Mouse (Mus musculus) frontal cortex, postnatal 14 days (tissue): ENCODE measurements at regions not wholly inside any gene's neighbourhood (a gene's known extent, or its start where the extent isn't known, plus 50 kb on each side); places are given as distances from the start of the nearest gene placed in this dataset.

Experiments
- DNase-seq, 2 experiments: peaks; one replicate each; pipeline ENCODE4 v3.0.0; 2022; ENCODE audit warnings: low spot score in 2 of 2

DNA sequence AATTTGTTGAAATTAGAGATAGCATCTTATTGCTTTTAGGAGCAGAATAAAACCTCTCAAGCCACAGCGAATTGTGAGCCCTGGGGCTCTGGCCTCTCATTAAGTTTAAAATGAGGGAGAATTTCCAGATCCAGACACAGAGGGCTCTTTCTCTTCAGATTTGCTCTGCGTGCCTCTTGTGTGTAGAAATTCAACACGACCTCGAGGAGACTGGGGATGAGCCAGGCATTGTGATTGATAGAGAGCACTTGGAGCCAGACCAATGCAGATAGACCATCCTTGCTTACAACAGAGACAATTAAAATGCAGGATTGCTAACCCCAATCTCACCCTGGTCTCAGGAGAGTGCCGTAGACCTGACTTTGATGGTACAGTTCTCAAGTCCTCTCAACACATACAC, 121.9 kb upstream of the Gas1 start:
- DNase-seq, result no peak

GRCm38 (mm10) chr13:60303561-60303960, 126.4 kb upstream of the Gas1 start:
- DNase-seq, result no peak

DNA sequence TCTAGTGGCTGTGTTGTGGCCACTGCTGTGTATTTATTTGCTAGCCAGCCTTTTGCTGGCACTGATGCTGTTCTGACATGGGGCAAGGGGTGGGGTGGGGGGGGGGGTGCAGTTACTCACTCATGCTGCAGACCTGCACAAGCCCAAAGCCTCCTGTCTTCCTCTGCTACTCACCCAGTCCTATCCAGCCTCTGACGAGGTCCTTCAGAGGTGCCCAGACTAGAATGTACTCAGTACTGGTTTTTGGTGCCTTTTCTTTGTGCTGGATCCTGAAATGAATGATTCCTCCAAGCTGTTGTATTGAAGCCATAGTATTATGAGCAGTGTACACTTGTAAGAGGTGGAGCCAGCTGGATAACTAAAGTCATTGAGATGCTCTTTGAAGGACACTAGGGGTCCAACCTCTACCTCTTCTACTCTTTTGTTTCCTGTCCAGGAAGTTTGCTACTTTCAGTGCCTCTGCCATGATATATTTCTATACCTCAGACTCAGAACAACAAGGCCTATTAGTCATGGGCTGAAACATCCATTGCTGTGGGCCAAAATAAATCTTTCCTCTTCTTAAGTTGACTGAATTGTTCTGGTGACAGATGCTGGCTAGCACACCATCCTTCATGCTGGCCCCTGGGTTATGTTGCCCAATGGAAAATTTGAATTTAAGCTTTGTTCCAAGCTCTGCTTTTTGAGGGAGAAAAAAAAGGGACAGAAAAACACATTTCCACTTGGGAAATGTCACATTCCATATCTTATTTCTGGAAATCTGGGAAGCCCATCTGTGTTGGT, 128.1 kb upstream of the Gas1 start:
- DNase-seq, result no peak

GRCm38 (mm10) chr13:60308062-60308801, 131.1 kb upstream of the Gas1 start:
- no peak for DNase-seq

DNA sequence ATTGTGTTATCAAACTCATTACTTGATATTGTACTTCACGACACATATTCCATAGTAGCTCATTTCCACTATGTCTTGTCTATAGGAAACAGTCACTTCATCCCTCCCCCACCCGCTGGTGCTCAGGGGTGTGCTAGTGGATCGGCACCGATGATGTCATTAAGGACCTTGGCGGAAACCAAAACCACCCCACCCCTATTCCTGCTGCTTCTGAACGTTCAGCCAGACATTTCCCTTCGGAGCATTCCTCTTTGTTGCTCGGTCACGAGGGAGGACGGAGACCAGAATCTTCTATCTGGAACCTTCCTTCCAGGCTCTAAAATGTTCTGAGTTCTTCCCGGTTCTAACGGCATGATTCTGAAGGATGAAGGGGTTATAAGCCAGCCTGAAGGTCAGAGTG, 132.3 kb upstream of the Gas1 start:
- no peak for DNase-seq

- DNase-seq, result no peak
Observed at GRCm38 (mm10) chr13:60309926-60310325, 132.8 kb upstream of the Gas1 start.

DNA sequence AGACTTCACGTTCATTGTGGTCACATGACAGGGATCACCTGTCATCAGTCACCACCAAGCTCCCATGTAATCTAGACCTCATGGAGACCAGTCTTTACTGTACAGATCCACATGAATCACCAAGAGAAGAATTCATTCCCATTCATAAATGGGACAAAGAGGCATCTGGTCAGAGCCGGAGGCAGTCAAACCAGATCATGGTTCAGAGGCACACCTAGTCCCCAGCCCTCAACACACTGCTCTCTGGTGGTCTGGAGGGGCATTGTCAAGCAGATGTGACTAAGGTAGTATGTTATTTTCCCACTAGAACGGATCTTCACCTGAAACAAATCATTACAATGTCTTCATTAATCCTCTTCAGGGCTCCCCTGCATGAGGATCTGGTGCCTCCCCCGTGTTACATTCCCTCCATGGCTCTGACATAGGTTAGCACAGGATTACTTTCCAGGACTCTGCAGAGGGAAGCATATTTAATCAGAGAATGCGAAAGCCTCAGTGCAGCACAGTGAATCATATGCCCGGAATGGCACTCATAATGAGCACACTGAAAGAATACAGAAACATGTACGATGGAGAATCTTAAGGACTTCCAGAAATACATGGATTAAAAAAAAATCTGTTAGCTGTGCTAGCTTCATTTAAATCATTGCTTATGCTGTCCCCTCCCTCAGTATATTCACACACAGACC, 135.4 kb upstream of the Gas1 start:
- DNase-seq, result no peak

GRCm38 (mm10) chr13:60318436-60319020, 141.4 kb upstream of the Gas1 start:
- DNase-seq, result no peak

GRCm38 (mm10) chr13:60319268-60319667, 142.1 kb upstream of the Gas1 start:
- no peak for DNase-seq

DNA sequence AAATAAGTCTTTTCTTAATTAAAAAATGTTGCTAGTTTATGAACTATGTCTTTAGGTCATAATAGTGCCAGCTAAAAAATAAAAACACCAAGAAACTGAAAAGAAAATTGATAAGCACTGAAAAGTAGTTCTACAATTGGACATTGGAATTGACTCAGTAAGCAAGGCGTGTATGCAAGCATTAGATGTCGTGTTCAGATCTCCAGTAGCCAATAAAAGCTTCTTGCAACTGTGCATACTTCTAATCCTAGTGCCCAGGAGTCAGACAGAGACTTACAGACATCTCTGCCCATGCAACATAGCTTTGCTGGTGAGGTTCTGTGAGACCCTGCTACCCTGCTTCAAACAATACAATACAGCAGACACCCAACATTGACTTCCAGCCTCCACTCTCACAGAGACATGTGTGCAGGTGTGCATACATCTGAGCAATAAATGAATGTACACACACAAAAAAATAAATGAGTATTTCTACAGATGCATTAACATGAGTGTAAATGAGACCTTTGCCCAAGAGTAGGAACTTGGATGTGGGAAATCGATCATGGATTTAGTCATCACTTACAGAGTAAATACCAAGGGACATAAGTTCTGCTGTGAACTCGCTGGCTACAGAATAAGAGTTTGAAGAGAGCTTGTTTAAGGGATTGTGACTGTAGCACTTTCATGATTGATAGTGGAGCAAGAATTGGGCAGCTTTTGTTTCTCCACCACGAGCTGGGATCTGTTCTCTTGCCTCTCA, 142.9 kb upstream of the Gas1 start:
- DNase-seq, result no peak

- no peak for DNase-seq
Observed at GRCm38 (mm10) chr13:60322579-60322978, 145.4 kb upstream of the Gas1 start.

DNA sequence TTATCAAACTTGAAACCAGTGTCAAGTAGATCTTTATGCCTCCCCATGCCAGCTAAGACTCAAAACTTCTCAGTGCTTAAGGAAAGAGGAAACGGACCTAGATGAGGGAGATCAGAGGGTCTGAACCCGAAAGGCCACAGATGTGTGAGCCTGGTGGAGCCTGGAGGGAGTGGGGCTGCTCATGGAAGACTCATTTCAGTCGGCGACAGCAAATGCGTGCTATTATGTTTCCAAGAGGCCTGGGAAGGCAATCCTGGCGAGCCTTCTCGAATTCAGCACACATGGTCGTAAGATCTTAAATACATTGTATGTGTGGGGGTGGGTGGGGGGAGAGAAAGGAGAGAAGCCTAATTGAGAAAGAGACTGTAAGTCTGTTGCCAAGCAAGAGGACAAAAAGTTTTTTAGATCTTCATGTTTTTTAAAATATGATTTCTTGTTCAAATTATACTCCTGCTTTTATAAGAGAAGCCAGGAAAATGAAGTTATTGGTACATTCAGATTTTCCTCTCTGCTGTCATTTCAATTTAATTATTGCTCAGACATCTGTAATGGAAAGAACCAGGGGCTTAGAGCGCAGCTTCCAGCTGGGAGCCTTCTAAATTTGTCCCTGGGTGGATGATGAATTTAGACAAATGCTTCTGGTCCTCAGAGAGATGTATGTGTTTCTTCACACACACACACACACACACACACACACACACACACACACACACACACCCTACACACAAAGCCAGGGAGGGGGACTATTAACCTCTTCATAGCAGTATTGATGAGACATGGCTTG, 153.5 kb upstream of the Gas1 start:
- DNase-seq, result no peak

- no peak for DNase-seq
Observed at GRCm38 (mm10) chr13:60336196-60336595, 159.0 kb upstream of the Gas1 start.

GRCm38 (mm10) chr13:60337383-60337782, 160.2 kb upstream of the Gas1 start:
- DNase-seq, result no peak

DNA sequence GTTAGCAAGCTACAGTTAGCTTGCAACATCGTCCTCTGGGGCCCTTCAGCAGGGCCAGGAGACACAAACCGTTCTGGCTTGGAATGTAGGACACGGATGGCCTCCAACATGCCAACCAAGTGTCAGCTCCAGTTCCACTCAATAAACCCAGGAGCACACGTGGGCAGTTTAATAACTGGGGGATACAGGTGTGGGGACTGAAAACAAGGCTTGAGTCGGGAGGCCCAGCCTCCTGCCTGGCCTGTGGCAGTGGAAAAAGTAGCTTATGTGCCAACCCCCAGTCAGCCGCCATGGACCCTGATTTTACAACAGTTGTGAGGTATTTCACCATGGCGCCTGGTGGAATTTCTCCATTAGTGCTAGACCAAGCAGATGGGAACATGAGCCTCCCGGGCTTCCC, 160.9 kb upstream of the Gas1 start:
- DNase-seq, result no peak

DNA sequence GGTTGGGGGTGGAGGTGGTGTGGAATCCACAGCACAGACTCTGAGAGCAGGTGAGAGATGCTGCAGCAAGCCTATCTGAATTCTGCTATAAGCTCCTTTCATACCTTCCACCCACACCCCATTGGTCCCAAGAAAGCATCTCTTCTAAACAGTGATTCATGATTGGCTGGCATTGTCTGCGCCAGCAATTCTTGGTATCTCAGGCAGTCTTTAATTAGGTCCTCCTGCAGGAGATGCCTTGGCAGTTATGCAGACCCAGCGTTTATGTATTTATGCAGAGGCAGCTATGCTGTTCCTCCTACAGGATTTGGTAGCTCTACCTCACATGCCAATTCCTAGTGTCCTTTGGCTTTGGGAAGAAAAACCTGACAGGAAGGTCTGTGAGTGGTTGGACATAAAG, 162.9 kb upstream of the Gas1 start:
- DNase-seq, result no peak

DNA sequence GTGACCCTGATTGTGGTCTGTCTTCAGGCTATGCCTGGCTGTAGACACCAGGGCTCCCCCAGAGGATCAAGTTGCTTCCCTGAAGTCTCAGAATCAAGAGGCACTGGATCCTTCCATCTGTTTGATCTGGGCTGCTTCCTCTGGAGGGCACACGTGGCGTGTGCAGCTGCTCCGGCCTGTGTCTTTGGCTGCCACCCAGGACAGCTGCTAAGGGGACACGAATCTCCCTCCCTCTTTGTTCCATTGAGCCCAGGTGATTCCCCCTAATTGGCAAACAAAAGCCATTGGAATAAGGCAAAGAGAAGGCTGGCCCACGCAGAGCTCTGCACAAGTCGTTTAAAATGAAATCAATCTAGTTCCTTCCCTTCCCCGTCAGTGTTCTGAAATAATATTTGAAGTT, 170.7 kb upstream of the Gas1 start:
- DNase-seq, result no peak

- DNase-seq, result no peak
Observed at GRCm38 (mm10) chr13:60348438-60348837, 171.3 kb upstream of the Gas1 start.

GRCm38 (mm10) chr13:60355707-60356490, 178.7 kb upstream of the Gas1 start:
- DNase-seq, result no peak

DNA sequence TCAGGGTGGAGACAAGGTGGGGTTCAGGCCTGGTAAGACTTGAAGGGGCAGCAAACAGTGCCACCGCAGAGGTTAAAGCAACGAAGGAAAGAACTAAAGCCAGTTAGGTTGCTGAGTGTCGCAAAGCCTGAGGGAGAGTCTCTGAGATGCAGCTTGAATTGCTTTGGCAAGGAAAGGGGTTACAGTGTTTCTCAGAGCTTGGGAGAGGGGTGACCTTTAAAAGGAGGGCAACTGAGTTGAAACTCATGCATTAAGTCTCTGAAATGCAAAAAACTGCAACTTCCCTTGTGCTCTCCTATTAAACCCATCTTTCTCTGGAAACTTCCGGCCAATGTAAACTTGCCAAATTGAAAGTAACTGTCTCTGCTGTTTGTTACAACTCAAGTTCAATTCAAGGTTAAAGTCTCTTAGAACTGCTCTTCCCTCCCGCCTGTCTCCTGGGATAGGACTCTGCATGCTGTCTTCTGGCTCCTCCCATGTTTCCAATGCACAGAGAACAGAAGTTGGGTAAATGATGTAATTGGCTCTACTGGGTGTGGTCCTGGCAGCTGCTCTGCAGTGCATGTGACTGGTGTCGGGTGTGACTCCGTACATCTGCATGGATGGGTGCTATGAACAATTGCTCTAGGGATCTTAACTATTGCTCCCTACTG, 181.4 kb upstream of the Gas1 start:
- DNase-seq, result no peak
